Mouse (Mus musculus) CD4-positive, CD25-positive, alpha-beta regulatory T cell, adult 2 months (primary cell): ENCODE data around the gene Tfpt.
"Not testable (repeated sequence)": the region's sequence is repeated elsewhere in the genome, so short reads cannot be mapped to it uniquely, and the experiment has no call there.

Source experiments
- DNase-seq: peaks from one replicate; pipeline ENCODE4 v3.0.0-alpha.2; 2012; ENCODE audit warnings: low read depth, low spot score

Tfpt gene

GRCm38 (mm10) chr7:3617242-3617995 lies 12.3 kb downstream of the Tfpt start, which contains the start of gene Ndufa3:
TSS of gene Ndufa3 (plus strand) at chr7:3617373.
- DNase-seq, result peak; percentile 95

GRCm38 (mm10) chr7:3616389-3617241 lies 13.1 kb downstream of the Tfpt start:
- no peak for DNase-seq

GRCm38 (mm10) chr7:3616057-3616388 lies 13.7 kb downstream of the Tfpt start, which contains the start of gene Oscar:
TSS of gene Oscar (minus strand) at chr7:3616157.
- DNase-seq, result no peak

- no peak for DNase-seq
Observed at GRCm38 (mm10) chr7:3614021-3614420, 15.7 kb downstream of the Tfpt start.

GRCm38 (mm10) chr7:3611006-3611405 lies 18.7 kb downstream of the Tfpt start:
- no peak for DNase-seq

- no peak for DNase-seq
Observed at GRCm38 (mm10) chr7:3610437-3610836, 19.3 kb downstream of the Tfpt start.

GRCm38 (mm10) chr7:3609082-3609481 lies 20.6 kb downstream of the Tfpt start:
- DNase-seq, result no peak

- no peak for DNase-seq
Observed at GRCm38 (mm10) chr7:3608668-3609067, 21.1 kb downstream of the Tfpt start.

- DNase-seq, result no peak
Observed at GRCm38 (mm10) chr7:3607391-3607790, 22.3 kb downstream of the Tfpt start.

GRCm38 (mm10) chr7:3606798-3607197 lies 22.9 kb downstream of the Tfpt start:
- DNase-seq, result peak; percentile 66

- DNase-seq, result peak; percentile 86
Observed at GRCm38 (mm10) chr7:3601119-3601518, 28.6 kb downstream of the Tfpt start.

- not testable (repeated sequence) for DNase-seq
Observed at GRCm38 (mm10) chr7:3597755-3598154, 32.0 kb downstream of the Tfpt start.

- DNase-seq, result peak; percentile 61
Observed at GRCm38 (mm10) chr7:3595146-3595545, 34.6 kb downstream of the Tfpt start.

- peak; percentile 26 for DNase-seq
Observed at GRCm38 (mm10) chr7:3594686-3595085, 35.0 kb downstream of the Tfpt start.

- DNase-seq, result no peak
Observed at GRCm38 (mm10) chr7:3593855-3594254, 35.9 kb downstream of the Tfpt start.

GRCm38 (mm10) chr7:3591534-3591933 lies 38.2 kb downstream of the Tfpt start:
- DNase-seq, result peak; percentile 10

- DNase-seq, result no peak
Observed at GRCm38 (mm10) chr7:3590550-3590949, 39.2 kb downstream of the Tfpt start.

GRCm38 (mm10) chr7:3587292-3587691 lies 42.4 kb downstream of the Tfpt start:
- DNase-seq, result no peak

- DNase-seq, result no peak
Observed at GRCm38 (mm10) chr7:3586255-3586654, 43.5 kb downstream of the Tfpt start.

- no peak for DNase-seq
Observed at GRCm38 (mm10) chr7:3585763-3586162, 44.0 kb downstream of the Tfpt start.

- DNase-seq, result no peak
Observed at GRCm38 (mm10) chr7:3580029-3580428, 49.7 kb downstream of the Tfpt start.

- no peak for DNase-seq
Observed at GRCm38 (mm10) chr7:3578952-3579546, 50.7 kb downstream of the Tfpt start.
